Mouse (Mus musculus): Measurements from ENCODE around the gene Myrip. TPM values are rescaled to one million over a fixed set of nuclear protein-coding genes. Genes with fewer than 3 reads are reported as not detected.

Gene Myrip
- polyA plus RNA-seq, 1 experiment from 2014 or later, result 0.38 TPM

DNA sequence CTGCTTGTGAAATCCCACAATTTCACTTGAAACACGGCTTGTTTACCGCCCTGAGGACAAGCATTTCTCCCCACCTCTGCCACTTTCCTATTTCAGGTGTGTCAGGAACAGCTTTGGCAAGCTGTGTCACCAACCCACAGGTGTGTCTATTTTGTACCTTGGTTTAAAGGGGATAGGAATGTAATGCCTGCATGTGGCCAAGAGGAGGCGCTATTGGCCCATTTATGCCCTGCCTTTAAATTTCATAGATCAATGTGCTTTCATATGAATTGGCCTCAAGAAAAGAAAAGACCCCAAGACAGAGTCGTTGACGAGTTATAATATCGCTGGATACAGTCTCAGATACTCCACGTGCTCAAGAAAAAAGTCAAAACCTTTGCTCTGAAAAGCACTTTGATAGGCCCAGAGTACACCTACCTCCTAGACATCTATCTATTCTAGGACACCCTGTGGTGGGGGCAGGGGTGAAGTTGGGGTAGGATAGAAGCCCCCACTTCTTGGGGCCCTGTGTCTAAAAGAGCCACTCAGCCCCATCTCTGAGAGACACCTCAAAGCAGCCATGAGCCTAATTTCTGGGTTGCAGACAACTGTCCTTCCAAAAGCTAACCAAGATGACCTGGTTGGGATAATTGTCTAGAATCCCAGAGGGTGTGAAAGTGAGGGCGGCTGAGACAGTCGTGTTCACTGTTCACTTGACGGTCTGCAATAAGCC lies 200.0 kb downstream of the Myrip start:
- no peak overlapping the region for H3K4me2 ChIP-seq
- ATAC-seq (ENCODE audit: insufficient number of reproducible peaks, insufficient read depth, low FRiP score, low TSS enrichment, low read depth), result no peak
- H3K27me3 ChIP-seq, result no peaks in the 10 kb centered on the region
- no peak overlapping the region for H3K4me3 ChIP-seq (replicated peaks)
- peaks cover under 1% of the 10 kb centered on the region; the same call in 1 of the 2 replicates for H3K9me3 ChIP-seq
- WGBS, result 42% methylated on average over 10 of the region's 10 CpGs
- no peak overlapping the region for H3K9ac ChIP-seq (replicated peaks)
- no peaks in the 10 kb centered on the region for H3K4me1 ChIP-seq (replicated peaks)
- H3K36me3 ChIP-seq, result peaks cover 3% of the 10 kb centered on the region; the same call in 1 of the 2 replicates
- H3K27ac ChIP-seq, result no peak overlapping the region

DNA sequence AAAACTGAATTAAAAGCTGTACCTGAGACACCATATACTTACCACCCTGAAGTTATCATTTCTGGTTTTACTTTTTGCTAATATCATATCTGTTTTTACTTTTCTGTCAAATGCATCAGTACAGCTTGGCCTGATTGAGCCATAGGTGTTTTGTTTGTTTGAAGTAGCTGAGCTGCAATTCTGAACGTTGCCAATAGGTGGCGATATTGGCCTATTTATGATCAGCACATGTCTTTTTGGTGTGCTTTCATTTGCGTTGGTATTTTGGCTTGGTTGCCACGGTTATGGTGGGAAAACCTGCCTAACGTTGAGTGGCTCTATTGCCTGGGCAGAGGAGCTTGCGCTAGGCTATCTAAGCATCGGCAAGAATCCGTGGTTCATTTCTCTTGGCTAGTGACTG lies 200.7 kb downstream of the Myrip start:
- WGBS, result 11% methylated on average over 8 of the region's 8 CpGs
- Histone ChIP-seq H3K27me3 (no peaks in the 10 kb centered on the region), H3K9me3 (peaks cover 7% of the 10 kb centered on the region; the same call in 1 of the 2 replicates), H3K36me3 (0 out of 2 replicates have a peak, but pooled peaks cover 2% of the 10 kb centered on the region), H3K4me2 (no peak overlapping the region), H3K4me3 (replicated peaks) (no peak overlapping the region), H3K27ac (no peak overlapping the region), H3K9ac (replicated peaks) (0 out of 2 replicates have a peak overlapping the region, but pooled peaks have one; percentile 9), H3K4me1 (replicated peaks) (no peaks in the 10 kb centered on the region)
- no peak; the same call in 1 of the 2 replicates for ATAC-seq (ENCODE audit: insufficient number of reproducible peaks, insufficient read depth, low FRiP score, low TSS enrichment, low read depth)

DNA sequence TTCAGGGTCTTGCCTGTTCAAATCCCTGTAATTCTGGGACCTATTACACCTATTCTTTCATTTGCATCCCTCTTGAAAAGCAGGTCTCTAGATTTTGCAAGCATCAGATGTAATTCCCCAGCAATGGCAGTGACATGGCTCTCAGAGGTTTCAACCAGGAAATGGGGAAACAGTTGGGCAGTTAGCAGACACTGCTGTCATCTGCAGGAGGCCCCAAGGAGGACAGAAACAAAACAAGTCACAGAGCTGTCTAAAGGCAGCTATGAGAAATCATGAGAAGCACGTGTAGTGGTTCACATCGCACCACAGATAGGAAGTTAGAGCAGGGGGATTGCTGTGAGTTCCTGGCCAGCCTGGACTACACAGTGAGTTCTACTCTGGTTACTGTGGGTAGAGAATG lies 203.1 kb downstream of the Myrip start:
- Histone ChIP-seq H3K4me2 (no peak overlapping the region), H3K27me3 (no peaks in the 10 kb centered on the region), H3K9ac (replicated peaks) (no peak overlapping the region), H3K27ac (no peak overlapping the region), H3K4me3 (replicated peaks) (no peak overlapping the region), H3K36me3 (no peaks in the 10 kb centered on the region), H3K9me3 (peaks cover 8% of the 10 kb centered on the region; the same call in 1 of the 2 replicates), H3K4me1 (replicated peaks) (no peaks in the 10 kb centered on the region)
- no peak for ATAC-seq (ENCODE audit: insufficient number of reproducible peaks, insufficient read depth, low FRiP score, low TSS enrichment, low read depth)
- WGBS, result 87% methylated on average over 2 of the region's 2 CpGs

DNA sequence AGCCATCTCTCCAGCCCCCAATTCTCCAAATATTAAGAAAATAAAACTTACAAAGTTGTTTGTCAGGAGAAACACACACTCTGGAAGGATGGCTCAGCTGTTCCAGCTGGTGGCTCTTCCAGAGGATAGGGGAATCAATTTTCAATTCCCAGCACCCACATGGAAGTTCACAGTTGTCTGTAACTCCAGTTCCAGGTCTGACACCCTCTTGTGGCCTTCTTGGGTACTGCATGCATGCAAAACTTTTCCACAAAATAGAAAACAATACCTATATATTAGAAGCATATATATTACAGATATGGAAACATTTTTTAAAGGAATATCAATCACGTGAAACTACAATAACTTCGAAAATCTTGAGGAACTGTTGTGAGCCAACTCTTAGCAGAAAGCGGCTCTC lies 210.5 kb downstream of the Myrip start:
- H3K27ac ChIP-seq, result no peak overlapping the region
- 80% methylated on average over 3 of the region's 3 CpGs for WGBS
- no peak overlapping the region for H3K9ac ChIP-seq (replicated peaks)
- H3K36me3 ChIP-seq, result no peaks in the 10 kb centered on the region
- H3K4me1 ChIP-seq (replicated peaks), result no peaks in the 10 kb centered on the region
- no peak for ATAC-seq (ENCODE audit: insufficient number of reproducible peaks, insufficient read depth, low FRiP score, low TSS enrichment, low read depth)
- peaks cover 3% of the 10 kb centered on the region; the same call in 1 of the 2 replicates for H3K9me3 ChIP-seq
- H3K4me2 ChIP-seq, result no peak overlapping the region
- H3K4me3 ChIP-seq (replicated peaks), result no peak overlapping the region
- no peaks in the 10 kb centered on the region for H3K27me3 ChIP-seq

DNA sequence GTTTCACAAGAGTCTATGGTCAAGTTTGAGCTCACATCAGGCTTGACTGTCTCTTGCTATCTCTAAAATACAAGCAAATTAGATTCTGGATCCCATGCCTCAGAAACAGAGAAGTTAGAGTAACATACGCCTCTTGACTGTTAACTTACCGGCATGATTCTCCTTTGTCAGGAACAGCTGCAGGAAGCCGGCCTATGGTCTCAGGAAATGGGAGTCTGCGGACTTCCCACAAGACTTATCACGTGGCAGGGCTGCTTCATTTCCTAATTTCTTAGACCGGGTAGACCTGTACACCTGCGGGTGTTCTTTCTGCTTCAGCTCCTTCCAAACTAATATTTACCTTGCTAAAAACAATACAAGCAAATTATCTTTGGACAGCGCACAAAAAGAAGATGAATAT lies 215.4 kb downstream of the Myrip start:
- Histone ChIP-seq H3K27me3 (no peaks in the 10 kb centered on the region; the same call in 1 of the 2 replicates), H3K36me3 (no peaks in the 10 kb centered on the region), H3K4me2 (no peak overlapping the region), H3K4me3 (replicated peaks) (no peak overlapping the region), H3K27ac (no peak overlapping the region), H3K9ac (replicated peaks) (no peak overlapping the region), H3K9me3 (no peaks in the 10 kb centered on the region), H3K4me1 (replicated peaks) (no peaks in the 10 kb centered on the region)
- WGBS, result 79% methylated on average over 8 of the region's 8 CpGs
- no peak for ATAC-seq (ENCODE audit: insufficient number of reproducible peaks, insufficient read depth, low FRiP score, low TSS enrichment, low read depth)

DNA sequence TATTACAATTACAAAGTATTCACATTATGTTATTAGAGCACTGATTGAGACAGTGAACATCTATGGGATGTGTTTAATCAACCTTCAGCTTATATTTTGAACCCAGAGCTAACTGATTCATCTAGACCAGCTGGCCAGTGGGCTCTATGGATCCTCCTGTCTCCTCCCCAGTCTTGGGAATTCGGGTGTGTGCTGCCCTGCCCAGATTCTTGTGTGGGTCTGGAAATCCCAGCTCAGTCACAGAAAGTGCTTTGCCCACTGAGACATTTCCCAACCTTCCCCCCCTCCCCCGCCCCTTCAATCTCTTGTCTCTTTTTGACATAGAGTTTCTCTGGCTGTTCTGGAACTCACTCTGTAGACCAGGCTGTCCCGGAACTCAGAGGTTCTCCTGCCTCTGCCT lies 217.6 kb downstream of the Myrip start:
- Histone ChIP-seq H3K4me3 (replicated peaks) (no peak overlapping the region), H3K4me2 (no peak overlapping the region), H3K9me3 (no peaks in the 10 kb centered on the region), H3K4me1 (replicated peaks) (no peaks in the 10 kb centered on the region), H3K27me3 (no peaks in the 10 kb centered on the region; the same call in 1 of the 2 replicates), H3K36me3 (no peaks in the 10 kb centered on the region), H3K9ac (replicated peaks) (no peak overlapping the region), H3K27ac (no peak overlapping the region)
- ATAC-seq (ENCODE audit: insufficient number of reproducible peaks, insufficient read depth, low FRiP score, low TSS enrichment, low read depth), result no peak
- 78% methylated on average over 3 of the region's 3 CpGs for WGBS

DNA sequence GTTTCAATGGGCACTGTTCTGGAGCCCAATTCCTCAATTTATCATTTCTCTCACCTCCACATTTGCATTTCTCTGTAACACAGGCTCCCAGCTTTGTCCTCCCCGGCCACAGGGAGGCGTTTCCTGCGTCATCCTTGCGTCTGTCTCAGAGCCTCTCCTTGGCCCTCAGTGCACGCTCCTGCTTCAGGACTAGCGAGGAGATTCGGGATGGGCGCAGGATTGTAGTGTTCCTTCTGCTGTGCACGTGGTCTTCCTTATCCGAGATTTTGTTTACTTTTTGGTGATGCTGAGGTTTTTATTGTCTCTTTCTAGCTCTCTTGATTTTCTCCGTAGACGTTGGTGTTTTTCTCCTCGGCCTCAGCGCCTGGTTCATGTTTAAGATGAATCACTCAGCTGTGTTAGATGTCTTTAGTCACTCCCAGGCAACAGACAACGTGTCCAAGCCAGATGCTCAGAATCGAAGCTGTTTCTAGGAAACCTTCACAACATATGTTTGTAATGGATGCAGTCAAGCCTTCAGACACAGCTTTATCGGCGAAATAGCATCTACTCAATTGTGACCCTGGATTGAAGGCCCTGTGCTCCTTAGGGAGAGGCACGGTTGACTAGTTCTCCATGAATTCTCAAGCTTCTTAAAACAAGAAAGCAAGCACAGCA lies 218.3 kb downstream of the Myrip start:
- 61% methylated on average over 19 of the region's 19 CpGs for WGBS
- H3K9me3 ChIP-seq, result no peaks in the 10 kb centered on the region
- H3K9ac ChIP-seq (replicated peaks), result no peak overlapping the region
- H3K4me2 ChIP-seq, result no peak overlapping the region
- no peak for ATAC-seq (ENCODE audit: insufficient number of reproducible peaks, insufficient read depth, low FRiP score, low TSS enrichment, low read depth)
- H3K4me3 ChIP-seq (replicated peaks), result no peak overlapping the region
- no peaks in the 10 kb centered on the region; the same call in 1 of the 2 replicates for H3K27me3 ChIP-seq
- H3K36me3 ChIP-seq, result no peaks in the 10 kb centered on the region
- no peak overlapping the region for H3K27ac ChIP-seq
- no peaks in the 10 kb centered on the region for H3K4me1 ChIP-seq (replicated peaks)

DNA sequence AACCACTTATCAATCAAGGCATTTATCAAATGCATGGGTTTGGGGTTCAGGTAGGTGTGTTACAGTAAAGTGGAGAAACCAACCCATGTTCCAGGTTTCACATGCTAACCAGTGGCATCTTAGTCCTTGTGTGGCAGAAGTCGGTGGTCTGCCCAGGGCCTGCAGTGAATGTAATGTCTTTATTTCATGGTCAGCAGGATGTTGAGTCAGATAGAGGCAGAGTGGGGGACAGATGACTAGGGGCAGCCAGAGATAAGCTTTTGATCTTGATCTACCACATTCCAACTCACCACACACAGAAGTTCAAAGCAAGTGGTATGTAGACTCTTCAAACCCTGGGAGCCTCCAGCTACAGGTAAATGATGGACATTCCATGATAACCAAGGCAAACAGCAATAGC lies 219.8 kb downstream of the Myrip start:
- Histone ChIP-seq H3K9me3 (no peaks in the 10 kb centered on the region), H3K27me3 (no peaks in the 10 kb centered on the region; the same call in 1 of the 2 replicates), H3K4me1 (replicated peaks) (no peaks in the 10 kb centered on the region), H3K36me3 (no peaks in the 10 kb centered on the region), H3K4me3 (replicated peaks) (no peak overlapping the region), H3K9ac (replicated peaks) (no peak overlapping the region), H3K4me2 (no peak overlapping the region), H3K27ac (no peak overlapping the region)
- 76% methylated on average over 1 of the region's 1 CpGs for WGBS
- ATAC-seq (ENCODE audit: insufficient number of reproducible peaks, insufficient read depth, low FRiP score, low TSS enrichment, low read depth), result no peak

Other genes starting within 250 kb of the Myrip start
- gene Cx3cr1, start 231.6 kb upstream of the Myrip start, polyA plus RNA-seq (2016; fragmentation: Nextera tagmentation; extraction: Ambion mirVana), result 5.1 and 5.9 TPM in 2 replicates
- not detected in 2 replicates for gene Ccr8, start 209.4 kb upstream of the Myrip start, polyA plus RNA-seq (2016; fragmentation: Nextera tagmentation; extraction: Ambion mirVana)
- 34.1 and 37.1 TPM in 2 replicates for gene Slc25a38, start 191.1 kb upstream of the Myrip start, polyA plus RNA-seq (2016; fragmentation: Nextera tagmentation; extraction: Ambion mirVana)
- gene Rpsa, start 173.8 kb upstream of the Myrip start, polyA plus RNA-seq (2016; fragmentation: Nextera tagmentation; extraction: Ambion mirVana), result 1,149 and 1,159 TPM in 2 replicates
- gene Mobp, start 151.8 kb upstream of the Myrip start, polyA plus RNA-seq (2016; fragmentation: Nextera tagmentation; extraction: Ambion mirVana), result not detected in 2 replicates
- 235 and 244 TPM in 2 replicates for gene Eif1b, start 190.7 kb downstream of the Myrip start, polyA plus RNA-seq (2016; fragmentation: Nextera tagmentation; extraction: Ambion mirVana)
- gene Entpd3, start 238.3 kb downstream of the Myrip start, polyA plus RNA-seq (2016; fragmentation: Nextera tagmentation; extraction: Ambion mirVana), result 0.26 and 0.29 TPM in 2 replicates